Mouse (Mus musculus): ENCODE measurements around the gene Ssbp3. TPM values are rescaled to one million over a fixed set of nuclear protein-coding genes. Genes with fewer than 3 reads are reported as not detected.

The Ssbp3 gene
- polyA plus RNA-seq, 1 experiment from 2014 or later: 98.6 TPM

GRCm38 (mm10) chr4:107083126-107083525 is 172.6 kb downstream of the Ssbp3 start:
- H3K27me3 ChIP-seq (replicated peaks): no peaks in the 10 kb centered on the region
- no peak overlapping the region for H3K27ac ChIP-seq
- H3K4me3 ChIP-seq: no peak overlapping the region
- H3K9ac ChIP-seq: no peak overlapping the region
- H3K9me3 ChIP-seq (replicated peaks): no peaks in the 10 kb centered on the region
- WGBS (ENCODE audit: insufficient replicate concordance): 74% methylated on average over 4 of the region's 4 CpGs
- H3K36me3 ChIP-seq: no peaks in the 10 kb centered on the region
- no peak for ATAC-seq
- H3K4me2 ChIP-seq: no peak overlapping the region
- peaks cover 5% of the 10 kb centered on the region; the same call in 1 of the 2 replicates for H3K4me1 ChIP-seq

GRCm38 (mm10) chr4:107084343-107084742 is 173.8 kb downstream of the Ssbp3 start:
- H3K4me1 ChIP-seq: peaks cover 5% of the 10 kb centered on the region; the same call in 1 of the 2 replicates
- H3K9me3 ChIP-seq (replicated peaks): no peaks in the 10 kb centered on the region
- WGBS (ENCODE audit: insufficient replicate concordance): 16% methylated on average over 1 of the region's 1 CpGs
- no peak overlapping the region for H3K4me3 ChIP-seq
- no peak overlapping the region for H3K4me2 ChIP-seq
- no peaks in the 10 kb centered on the region for H3K36me3 ChIP-seq
- no peak overlapping the region for H3K9ac ChIP-seq
- H3K27ac ChIP-seq: no peak overlapping the region
- ATAC-seq: 0 out of 2 replicates have a peak, but pooled peaks have one; percentile 25
- no peaks in the 10 kb centered on the region for H3K27me3 ChIP-seq (replicated peaks)

GRCm38 (mm10) chr4:107084858-107085257 is 174.4 kb downstream of the Ssbp3 start:
- no peak overlapping the region for H3K4me3 ChIP-seq
- H3K27me3 ChIP-seq (replicated peaks): no peaks in the 10 kb centered on the region
- no peaks in the 10 kb centered on the region for H3K36me3 ChIP-seq
- H3K9ac ChIP-seq: no peak overlapping the region
- no peak overlapping the region for H3K4me2 ChIP-seq
- H3K9me3 ChIP-seq (replicated peaks): no peaks in the 10 kb centered on the region
- WGBS (ENCODE audit: insufficient replicate concordance): 45% methylated on average over 6 of the region's 6 CpGs
- H3K4me1 ChIP-seq: peaks cover 5% of the 10 kb centered on the region; the same call in 1 of the 2 replicates
- H3K27ac ChIP-seq: no peak overlapping the region
- 0 out of 2 replicates have a peak, but pooled peaks have one; percentile 27 for ATAC-seq

GRCm38 (mm10) chr4:107091696-107092095 is 181.2 kb downstream of the Ssbp3 start:
- 79% methylated on average over 14 of the region's 14 CpGs for WGBS (ENCODE audit: insufficient replicate concordance)
- H3K9ac ChIP-seq: no peak overlapping the region
- no peak overlapping the region for H3K4me3 ChIP-seq
- H3K27ac ChIP-seq: no peak overlapping the region
- H3K4me1 ChIP-seq: peaks cover 12% of the 10 kb centered on the region; the same call in 1 of the 2 replicates
- no peak for ATAC-seq
- H3K27me3 ChIP-seq (replicated peaks): no peaks in the 10 kb centered on the region
- H3K4me2 ChIP-seq: no peak overlapping the region
- no peaks in the 10 kb centered on the region for H3K9me3 ChIP-seq (replicated peaks)
- no peaks in the 10 kb centered on the region for H3K36me3 ChIP-seq

GRCm38 (mm10) chr4:107094484-107095187 is 184.1 kb downstream of the Ssbp3 start:
- Histone ChIP-seq H3K4me1 (peaks cover 13% of the 10 kb centered on the region; the same call in 1 of the 2 replicates), H3K27me3 (replicated peaks) (peaks cover 6% of the 10 kb centered on the region; the same call in 1 of the 2 replicates), H3K9me3 (replicated peaks) (no peaks in the 10 kb centered on the region), H3K36me3 (no peaks in the 10 kb centered on the region), H3K4me2 (no peak overlapping the region), H3K27ac (no peak overlapping the region), H3K4me3 (no peak overlapping the region), H3K9ac (no peak overlapping the region)
- ATAC-seq: no peak
- 60% methylated on average over 16 of the region's 16 CpGs for WGBS (ENCODE audit: insufficient replicate concordance)

- 19% methylated on average over 6 of the region's 6 CpGs for WGBS (ENCODE audit: insufficient replicate concordance)
- Histone ChIP-seq H3K4me1 (peaks cover 13% of the 10 kb centered on the region; the same call in 1 of the 2 replicates), H3K27me3 (replicated peaks) (peaks cover 6% of the 10 kb centered on the region; the same call in 1 of the 2 replicates), H3K4me2 (no peak overlapping the region), H3K4me3 (no peak overlapping the region), H3K9ac (no peak overlapping the region), H3K9me3 (replicated peaks) (no peaks in the 10 kb centered on the region), H3K27ac (no peak overlapping the region), H3K36me3 (no peaks in the 10 kb centered on the region)
- 0 out of 2 replicates have a peak, but pooled peaks have one; percentile 34 for ATAC-seq
These were observed 185.5 kb downstream of the Ssbp3 start for GRCm38 (mm10) chr4:107096043-107096442.

GRCm38 (mm10) chr4:107096841-107097373 is 186.4 kb downstream of the Ssbp3 start, which contains the start of gene Cdcp2:
Gene Cdcp2 (plus strand): TSS chr4:107096891.
- ATAC-seq: no peak
- Histone ChIP-seq H3K4me2 (no peak within 1 kb of the TSS), H3K27me3 (replicated peaks) (peaks cover 6% of the 10 kb centered on the region; the same call in 1 of the 2 replicates), H3K4me3 (no peak within 1 kb of the TSS), H3K27ac (no peak within 1 kb of the TSS; the same call in 1 of the 2 replicates), H3K9me3 (replicated peaks) (no peaks in the 10 kb centered on the region), H3K36me3 (no peaks in the 10 kb centered on the region), H3K4me1 (peaks cover 13% of the 10 kb centered on the region; the same call in 1 of the 2 replicates), H3K9ac (no peak within 1 kb of the TSS)
- 72% methylated on average over 16 of the region's 16 CpGs for WGBS (ENCODE audit: insufficient replicate concordance)

- Histone ChIP-seq H3K27me3 (replicated peaks) (peaks cover 10% of the 10 kb centered on the region; the same call in 1 of the 2 replicates), H3K4me1 (peaks cover 13% of the 10 kb centered on the region; the same call in 1 of the 2 replicates), H3K4me2 (no peak overlapping the region), H3K4me3 (no peak overlapping the region), H3K9ac (no peak overlapping the region), H3K27ac (no peak overlapping the region), H3K9me3 (replicated peaks) (no peaks in the 10 kb centered on the region), H3K36me3 (no peaks in the 10 kb centered on the region)
- no peak for ATAC-seq
- 48% methylated on average over 15 of the region's 15 CpGs for WGBS (ENCODE audit: insufficient replicate concordance)
These were observed 187.4 kb downstream of the Ssbp3 start for GRCm38 (mm10) chr4:107097871-107098270.

GRCm38 (mm10) chr4:107098375-107098774 is 187.9 kb downstream of the Ssbp3 start:
- Histone ChIP-seq H3K27ac (no peak overlapping the region), H3K4me3 (no peak overlapping the region)
- 68% methylated on average over 10 of the region's 10 CpGs for WGBS (ENCODE audit: insufficient replicate concordance)

GRCm38 (mm10) chr4:107098791-107099525 is 188.5 kb downstream of the Ssbp3 start:
- H3K4me2 ChIP-seq: no peak overlapping the region
- H3K36me3 ChIP-seq: no peaks in the 10 kb centered on the region
- ATAC-seq: no peak
- peaks cover 13% of the 10 kb centered on the region; the same call in 1 of the 2 replicates for H3K4me1 ChIP-seq
- H3K27ac ChIP-seq: no peak overlapping the region
- H3K9me3 ChIP-seq (replicated peaks): no peaks in the 10 kb centered on the region
- WGBS (ENCODE audit: insufficient replicate concordance): 70% methylated on average over 17 of the region's 17 CpGs
- no peak overlapping the region for H3K4me3 ChIP-seq
- no peak overlapping the region for H3K9ac ChIP-seq
- peaks cover 10% of the 10 kb centered on the region; the same call in 1 of the 2 replicates for H3K27me3 ChIP-seq (replicated peaks)

More at GRCm38 (mm10) chr4:107098375-107098774, 187.9 kb downstream of the Ssbp3 start:
- Histone ChIP-seq H3K4me1 (peaks cover 13% of the 10 kb centered on the region; the same call in 1 of the 2 replicates), H3K4me2 (no peak overlapping the region), H3K9ac (no peak overlapping the region), H3K27me3 (replicated peaks) (peaks cover 10% of the 10 kb centered on the region; the same call in 1 of the 2 replicates), H3K9me3 (replicated peaks) (no peaks in the 10 kb centered on the region), H3K36me3 (no peaks in the 10 kb centered on the region)
- no peak for ATAC-seq
